Mouse (Mus musculus): ENCODE results near the gene H2-DMb2.

- TF ChIP-seq GATA1 (IDR thresholded peaks at IDR 0.05; ENCODE audit: low read length) (no peak), TAL1 (IDR thresholded peaks at IDR 0.05; ENCODE audit: low read length) (no peak)
Measured at GRCm38 (mm10) chr17:34122188-34122984, 20.7 kb upstream of the H2-DMb2 start, which contains the start of gene Brd2.
